Mouse (Mus musculus) macrophage (primary cell): Measurements from ENCODE around the gene Fcgr1. TPM values are rescaled to one million over a fixed set of nuclear protein-coding genes. Genes with fewer than 3 reads are reported as not detected.
"Not testable (repeated sequence)": the region's sequence is repeated elsewhere in the genome, so short reads cannot be mapped to it uniquely, and the experiment has no call there.

Experiments used
- H3K27ac ChIP-seq: fragments of 350-480 bp; formaldehyde crosslinking; 2 replicates; pipeline ENCODE4 v1.9.0; 2021
- H3K36me3 ChIP-seq: fragments of 350-480 bp; formaldehyde crosslinking; 2 replicates; pipeline ENCODE4 v1.9.0; 2021; ENCODE audit errors: inconsistent target
- H3K4me3 ChIP-seq: fragments of 350-480 bp; formaldehyde crosslinking; 2 replicates; pipeline ENCODE4 v1.9.0; 2021; ENCODE audit errors: inconsistent target
- H3K79me2 ChIP-seq: fragments of 350-480 bp; formaldehyde crosslinking; 2 replicates; pipeline ENCODE4 v1.9.0; 2021; ENCODE audit errors: inconsistent target
- WGBS: methylation state at CpG from one replicate; pipeline ENCODE4 v1.1.7; 2026; ENCODE audit warnings: inconsistent platforms; ENCODE audit not compliant: missing documents; 5-methylcytosine and 5-hydroxymethylcytosine counted together
- polyA plus RNA-seq: library from polyadenylated mRNA; stranded (reverse); fragments of 250-400 nt; gene quantifications from 3 replicates; pipeline ENCODE4 v1.2.4, GENCODE M21; 2018; ENCODE audit warnings: inconsistent platforms

The Fcgr1 gene
- polyA plus RNA-seq, 1 experiment from 2014 or later, result 189 TPM

DNA sequence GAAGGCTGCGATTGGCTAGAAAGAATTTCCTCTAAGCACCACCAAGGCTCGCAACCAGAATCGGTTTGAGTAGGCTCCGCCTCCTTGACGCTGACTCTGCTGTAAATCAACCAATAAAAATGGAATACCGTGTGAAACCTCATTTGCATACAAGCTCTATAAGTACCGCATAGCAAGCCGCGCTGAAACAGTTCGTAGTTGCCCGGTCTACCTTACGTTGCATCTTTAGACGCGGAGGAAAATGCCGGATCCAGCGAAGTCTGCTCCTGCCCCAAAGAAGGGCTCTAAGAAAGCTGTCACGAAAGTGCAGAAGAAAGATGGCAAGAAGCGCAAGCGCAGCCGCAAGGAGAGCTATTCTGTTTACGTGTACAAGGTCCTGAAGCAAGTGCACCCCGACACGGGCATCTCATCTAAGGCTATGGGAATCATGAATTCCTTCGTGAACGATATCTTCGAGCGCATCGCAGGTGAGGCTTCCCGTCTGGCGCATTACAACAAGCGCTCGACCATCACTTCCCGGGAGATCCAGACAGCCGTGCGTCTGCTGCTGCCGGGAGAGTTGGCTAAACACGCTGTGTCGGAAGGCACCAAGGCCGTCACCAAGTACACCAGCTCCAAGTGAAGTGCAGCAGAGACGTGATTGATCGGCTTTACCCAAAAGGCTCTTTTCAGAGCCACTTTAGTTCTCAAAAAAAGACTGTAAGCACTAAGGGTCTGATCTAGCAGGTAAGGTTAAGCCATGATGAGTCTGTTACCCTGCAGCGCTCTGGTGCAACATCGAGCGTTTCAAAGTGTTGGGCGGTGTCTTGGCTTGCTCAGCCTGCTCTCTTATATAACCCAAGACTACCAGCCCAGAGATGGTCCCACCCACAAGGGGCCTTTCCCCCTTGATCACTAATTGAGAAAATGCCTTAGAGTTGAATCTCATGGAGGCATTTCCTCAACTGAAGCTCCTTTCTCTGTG is 24.0 kb downstream of the Fcgr1 start, which contains the start of gene Hist2h2bb:
TSS of gene Hist2h2bb (plus strand) at position 242 of the 964 bp plus-strand sequence.
- H3K4me3 ChIP-seq, result peak within 1 kb of the TSS; percentile 44
- no peaks in the 10 kb centered on the region; the same call in 1 of the 2 replicates for H3K79me2 ChIP-seq
- peak within 1 kb of the TSS; percentile 92 for H3K27ac ChIP-seq
- 2% methylated on average over 42 of the region's 45 CpGs for WGBS
- no peaks in the 10 kb centered on the region for H3K36me3 ChIP-seq

DNA sequence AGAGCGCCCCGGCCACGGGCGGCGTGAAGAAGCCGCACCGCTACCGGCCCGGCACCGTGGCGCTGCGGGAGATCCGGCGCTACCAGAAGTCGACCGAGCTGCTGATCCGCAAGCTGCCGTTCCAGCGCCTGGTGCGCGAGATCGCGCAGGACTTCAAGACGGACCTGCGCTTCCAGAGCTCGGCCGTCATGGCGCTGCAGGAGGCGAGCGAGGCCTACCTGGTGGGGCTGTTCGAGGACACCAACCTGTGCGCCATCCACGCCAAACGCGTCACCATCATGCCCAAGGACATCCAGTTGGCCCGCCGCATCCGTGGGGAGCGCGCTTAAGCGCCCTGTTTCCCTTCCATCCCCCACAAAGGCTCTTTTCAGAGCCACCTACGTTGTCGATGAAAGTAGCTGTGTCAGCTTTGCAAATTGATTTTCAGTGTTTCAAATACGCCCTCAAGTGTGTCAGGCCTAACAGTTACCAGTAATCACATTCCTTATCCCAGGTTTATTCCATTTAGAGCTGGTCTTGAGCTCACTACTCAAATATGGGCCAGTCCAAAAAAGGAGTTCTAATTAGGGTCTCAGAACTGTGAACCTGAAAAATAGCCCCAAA is 24.9 kb downstream of the Fcgr1 start:
- not testable (repeated sequence) for H3K79me2 ChIP-seq, H3K36me3 ChIP-seq
- H3K4me3 ChIP-seq, result peak overlapping the region; percentile 44
- peak overlapping the region; percentile 92 for H3K27ac ChIP-seq
- WGBS, result 0% methylated on average over 7 of the region's 44 CpGs

DNA sequence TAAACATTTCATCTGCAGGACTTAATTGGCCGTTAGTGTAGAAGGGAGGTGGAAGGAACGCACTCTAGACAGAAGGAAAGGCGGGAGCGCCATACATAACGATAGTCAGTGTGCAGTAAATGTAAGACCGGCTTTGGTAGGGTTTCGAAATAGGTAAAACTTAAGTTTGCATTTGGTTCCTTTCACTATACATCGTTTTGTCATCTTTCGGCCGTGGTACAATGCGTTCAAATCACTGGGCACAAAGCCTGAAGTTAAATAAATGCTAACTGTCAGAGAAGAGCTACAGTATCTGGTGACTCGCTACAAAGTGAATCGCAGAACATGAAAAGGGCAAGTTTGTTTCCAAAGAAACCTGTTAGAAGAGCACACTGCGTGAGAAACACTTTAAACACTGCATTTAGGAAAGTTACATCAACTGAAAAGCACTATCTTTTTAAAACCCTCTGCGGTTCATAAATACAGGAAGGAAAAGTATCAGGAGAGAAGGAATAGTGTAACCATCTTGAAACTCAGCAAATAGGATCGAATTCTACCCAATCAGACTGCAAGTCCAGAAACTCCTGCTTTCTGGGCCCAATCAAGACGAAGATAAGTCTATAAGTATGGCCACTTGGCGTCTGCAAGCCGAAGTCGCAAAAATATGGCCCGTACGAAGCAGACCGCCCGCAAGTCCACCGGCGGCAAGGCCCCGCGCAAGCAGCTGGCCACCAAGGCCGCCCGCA is 25.6 kb downstream of the Fcgr1 start, which contains the start of gene Hist2h3b:
TSS of gene Hist2h3b (plus strand) at position 604 of the 725 bp plus-strand sequence.
- Histone ChIP-seq H3K36me3 (no peaks in the 10 kb centered on the region), H3K4me3 (peak within 1 kb of the TSS; percentile 44), H3K79me2 (no peaks in the 10 kb centered on the region; the same call in 1 of the 2 replicates), H3K27ac (peak within 1 kb of the TSS; percentile 92)
- WGBS, result 23% methylated on average over 22 of the region's 30 CpGs

DNA sequence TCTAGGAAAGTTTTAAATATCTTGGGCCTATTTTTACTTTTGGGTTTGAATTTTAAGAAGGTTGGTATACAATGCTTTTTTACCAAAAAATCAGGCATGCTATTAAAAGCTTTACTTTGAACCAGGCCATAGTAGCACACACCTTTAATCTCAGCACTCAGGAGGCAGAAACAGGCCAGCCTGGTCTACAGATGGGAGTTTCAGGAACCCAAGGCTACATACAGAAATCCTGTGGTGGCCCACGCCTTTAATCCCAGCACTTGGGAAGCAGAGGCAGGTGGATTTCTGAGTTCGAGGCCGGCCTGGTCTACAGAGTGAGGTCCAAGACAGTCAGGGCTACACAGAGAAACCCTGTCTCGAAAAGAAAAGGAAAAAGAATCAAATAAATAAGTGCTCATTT is 26.2 kb downstream of the Fcgr1 start:
- no peaks in the 10 kb centered on the region; the same call in 1 of the 2 replicates for H3K79me2 ChIP-seq
- no peak overlapping the region for H3K4me3 ChIP-seq
- 72% methylated on average over 4 of the region's 4 CpGs for WGBS
- no peaks in the 10 kb centered on the region for H3K36me3 ChIP-seq
- peak overlapping the region; percentile 88 for H3K27ac ChIP-seq

DNA sequence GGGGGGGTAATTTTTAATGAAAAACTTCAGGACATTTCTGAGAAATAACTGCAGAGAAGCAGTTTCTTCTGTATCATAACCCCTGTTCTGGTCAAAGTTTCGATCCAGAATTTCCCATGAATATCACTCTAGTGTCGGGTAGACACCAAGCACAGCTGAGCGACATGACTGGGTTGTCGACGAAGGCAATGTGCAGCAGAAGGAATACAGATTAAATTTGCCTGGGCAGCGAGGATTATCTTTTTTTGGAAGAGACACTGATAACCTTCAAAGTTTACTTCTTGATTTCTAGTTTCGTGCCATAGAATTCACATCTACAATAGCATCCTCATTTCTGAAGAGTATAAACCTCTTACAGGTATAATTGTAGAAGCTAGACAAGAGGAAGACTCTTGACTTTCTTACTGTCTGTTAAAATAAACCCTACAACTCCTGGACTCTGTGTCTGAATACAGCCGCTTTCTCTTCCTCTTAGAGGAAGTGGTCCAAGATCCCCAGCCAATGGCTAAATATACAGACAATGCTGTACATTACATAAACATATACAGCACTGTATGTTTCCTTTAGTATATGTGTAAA is 27.5 kb downstream of the Fcgr1 start:
- no peak overlapping the region for H3K27ac ChIP-seq
- H3K36me3 ChIP-seq, result no peaks in the 10 kb centered on the region
- H3K4me3 ChIP-seq, result no peak overlapping the region
- H3K79me2 ChIP-seq, result no peaks in the 10 kb centered on the region; the same call in 1 of the 2 replicates
- 77% methylated on average over 8 of the region's 8 CpGs for WGBS

DNA sequence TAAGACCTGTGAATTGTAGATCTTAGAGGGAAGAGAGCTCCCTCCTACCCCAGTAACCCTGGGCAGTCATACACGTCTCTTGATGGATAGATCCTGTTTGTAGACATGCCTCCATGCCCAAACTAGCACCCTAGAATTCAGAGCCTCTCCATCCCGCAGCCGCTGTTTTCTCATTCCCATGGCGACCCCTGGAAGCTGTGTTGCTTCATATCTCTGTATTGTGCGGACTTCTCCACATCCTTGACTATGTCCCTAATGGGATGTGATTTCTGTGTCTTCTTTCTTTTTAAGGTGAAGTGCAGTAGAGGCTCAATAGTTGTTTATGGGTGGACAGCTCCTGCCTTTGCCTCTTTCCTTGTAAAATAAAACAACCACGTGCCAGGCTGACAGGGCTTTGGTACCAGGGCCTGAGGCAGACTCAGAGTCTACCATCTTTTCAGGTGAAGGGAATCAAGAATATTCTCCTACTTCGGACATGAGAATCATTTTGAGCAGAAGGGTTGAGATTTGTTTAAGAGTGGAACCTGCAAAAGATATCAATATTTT is 29.3 kb downstream of the Fcgr1 start:
- peak overlapping the region; percentile 95 for H3K27ac ChIP-seq
- peak overlapping the region; percentile 51; the same call in 1 of the 2 replicates for H3K4me3 ChIP-seq
- WGBS, result 71% methylated on average over 7 of the region's 7 CpGs
- H3K36me3 ChIP-seq, result no peaks in the 10 kb centered on the region
- H3K79me2 ChIP-seq, result no peaks in the 10 kb centered on the region; the same call in 1 of the 2 replicates

DNA sequence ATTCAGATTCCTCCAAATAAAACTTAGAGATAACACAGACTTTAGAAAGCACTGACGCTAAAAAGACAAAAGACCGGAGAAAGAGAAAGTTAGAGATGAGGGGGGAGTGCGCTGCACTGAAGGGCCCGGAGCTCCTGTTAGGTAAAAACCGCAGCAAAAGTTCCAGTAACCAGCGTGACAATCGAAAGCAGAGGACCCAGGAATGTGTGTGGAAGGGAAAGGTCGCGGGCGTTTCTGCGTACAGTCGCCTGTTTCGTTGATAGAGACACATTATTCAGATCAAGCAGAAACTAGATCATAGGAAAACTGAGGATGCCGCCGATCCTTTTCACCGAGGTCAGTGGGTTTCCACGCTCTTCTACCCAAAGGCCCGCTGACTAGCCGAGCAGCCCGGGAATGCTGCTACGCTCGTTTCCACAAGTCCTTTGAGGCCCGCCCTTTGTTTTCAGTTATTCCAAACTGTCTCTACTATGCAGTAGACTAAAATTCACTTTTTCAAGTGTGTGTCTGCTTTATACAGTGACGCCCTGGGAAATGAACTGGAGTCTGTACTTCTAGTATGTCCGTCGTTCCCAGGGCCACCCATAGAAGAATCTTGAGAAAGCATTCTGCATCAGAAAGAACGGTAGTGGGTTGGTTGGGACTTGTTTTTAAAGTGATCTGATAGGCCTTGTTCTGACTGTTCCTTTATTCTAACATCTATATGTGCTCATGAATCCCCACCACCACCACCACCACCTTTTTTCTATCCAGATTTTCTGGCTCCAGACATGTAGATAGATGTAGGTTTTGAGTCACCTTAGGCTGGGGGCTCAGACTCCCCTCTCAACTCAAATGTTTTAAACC is 30.0 kb downstream of the Fcgr1 start:
- Histone ChIP-seq H3K4me3 (peak overlapping the region; percentile 51), H3K27ac (peak overlapping the region; percentile 95), H3K79me2 (no peaks in the 10 kb centered on the region; the same call in 1 of the 2 replicates), H3K36me3 (no peaks in the 10 kb centered on the region)
- WGBS, result 3% methylated on average over 25 of the region's 27 CpGs

DNA sequence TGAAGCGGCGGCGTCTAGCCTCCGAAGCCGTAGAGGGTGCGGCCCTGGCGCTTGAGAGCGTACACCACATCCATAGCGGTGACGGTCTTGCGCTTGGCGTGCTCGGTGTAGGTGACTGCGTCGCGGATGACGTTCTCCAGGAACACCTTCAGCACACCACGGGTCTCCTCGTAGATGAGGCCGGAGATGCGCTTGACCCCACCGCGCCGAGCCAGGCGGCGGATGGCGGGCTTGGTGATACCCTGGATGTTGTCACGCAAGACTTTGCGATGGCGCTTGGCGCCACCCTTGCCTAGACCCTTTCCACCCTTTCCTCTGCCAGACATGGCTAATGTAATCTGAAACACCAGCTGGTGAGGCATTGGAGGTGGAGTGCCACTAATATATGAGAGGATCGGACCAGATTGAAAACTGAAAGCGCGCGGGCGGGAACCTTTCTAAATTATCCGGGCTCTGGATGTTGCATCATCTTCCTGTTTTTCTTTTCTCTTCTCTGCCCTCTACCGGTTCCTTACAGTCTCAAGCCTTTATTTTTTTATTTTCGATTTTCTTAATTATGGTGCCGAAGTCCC is 30.7 kb downstream of the Fcgr1 start, which contains the start of gene Hist2h4:
TSS of gene Hist2h4 (minus strand) at position 333 of the 572 bp plus-strand sequence.
- Histone ChIP-seq H3K27ac (peak within 1 kb of the TSS; percentile 95), H3K4me3 (peak within 1 kb of the TSS; percentile 51), H3K79me2 (no peaks in the 10 kb centered on the region; the same call in 1 of the 2 replicates), H3K36me3 (no peaks in the 10 kb centered on the region)
- WGBS, result 1% methylated on average over 40 of the region's 40 CpGs

DNA sequence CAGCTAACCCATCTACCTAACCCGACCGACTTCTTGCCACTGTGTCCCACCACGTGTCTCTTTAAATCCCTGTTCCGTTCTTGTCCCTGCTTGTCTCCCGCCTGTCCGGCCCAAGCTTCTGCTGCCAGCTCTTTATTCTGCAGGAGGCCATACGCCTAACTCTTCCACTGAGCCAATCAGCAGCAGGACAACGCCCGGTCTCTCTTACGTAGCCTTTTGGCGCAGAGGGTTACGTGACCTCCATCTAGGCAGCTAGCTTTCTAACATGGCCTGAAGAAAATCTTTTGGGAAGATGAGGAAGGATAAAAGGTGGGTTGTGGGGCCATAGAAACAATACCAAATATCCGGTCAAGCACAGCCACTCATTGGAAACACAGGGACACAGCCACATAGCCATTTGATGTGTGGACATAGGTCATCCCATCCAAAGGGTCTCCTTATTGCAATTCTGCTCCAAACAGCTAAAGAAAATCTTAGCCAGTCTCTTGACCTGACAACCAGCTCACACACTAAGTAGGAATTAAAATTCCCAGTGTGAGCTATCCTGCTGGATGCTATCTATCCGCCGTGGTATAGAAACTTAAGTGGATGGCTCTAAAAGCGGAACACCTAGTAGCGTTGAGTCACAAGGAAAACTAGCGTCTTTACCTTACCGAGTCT is 31.4 kb downstream of the Fcgr1 start:
- no peaks in the 10 kb centered on the region; the same call in 1 of the 2 replicates for H3K79me2 ChIP-seq
- H3K27ac ChIP-seq, result peak overlapping the region; percentile 95
- H3K4me3 ChIP-seq, result peak overlapping the region; percentile 51
- 2% methylated on average over 19 of the region's 19 CpGs for WGBS
- H3K36me3 ChIP-seq, result no peaks in the 10 kb centered on the region

DNA sequence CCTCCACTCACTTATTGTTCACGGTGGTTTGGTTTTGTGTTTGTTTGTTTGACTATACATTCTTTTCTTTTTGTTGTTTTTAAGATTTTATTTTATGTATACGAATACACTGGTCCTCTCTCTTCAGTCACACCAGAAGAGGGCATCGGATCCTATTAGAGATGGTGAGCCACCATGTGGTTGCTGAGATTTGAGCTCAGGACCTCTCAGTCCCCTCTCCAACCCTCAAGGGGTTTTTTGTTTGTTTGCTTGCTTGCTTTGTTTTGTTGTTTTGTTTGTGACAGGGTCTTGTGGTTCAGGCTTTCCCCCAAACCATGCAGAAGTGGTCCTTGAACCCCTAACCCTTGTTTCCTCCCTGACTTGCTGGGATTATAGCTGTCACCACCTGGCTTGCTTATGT is 32.1 kb downstream of the Fcgr1 start:
- peak overlapping the region; percentile 95 for H3K27ac ChIP-seq
- no peaks in the 10 kb centered on the region; the same call in 1 of the 2 replicates for H3K79me2 ChIP-seq
- WGBS, result 100% methylated on average over 1 of the region's 3 CpGs
- H3K4me3 ChIP-seq, result peak overlapping the region; percentile 51; the same call in 1 of the 2 replicates
- H3K36me3 ChIP-seq, result no peaks in the 10 kb centered on the region

DNA sequence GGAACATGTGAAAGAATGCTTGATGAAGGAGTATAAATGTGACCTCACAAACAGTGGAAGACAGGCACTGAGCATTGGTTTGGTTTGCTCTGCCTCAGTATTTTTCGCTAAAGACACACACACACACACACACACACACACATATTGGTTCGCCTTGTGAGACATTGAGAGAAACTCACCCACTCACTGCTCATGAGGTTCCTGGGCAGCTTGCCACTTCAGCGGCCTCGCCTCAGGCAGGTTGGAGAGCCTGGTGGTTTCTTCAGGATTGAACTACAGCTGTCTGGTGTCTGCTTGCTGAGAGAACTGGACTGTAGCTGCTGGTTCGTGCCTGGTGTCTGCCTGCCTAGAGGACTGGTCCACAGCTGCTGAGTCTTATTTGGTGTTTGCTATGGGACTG is 33.5 kb downstream of the Fcgr1 start:
- H3K79me2 ChIP-seq, result no peaks in the 10 kb centered on the region; the same call in 1 of the 2 replicates
- no peak overlapping the region for H3K27ac ChIP-seq
- H3K36me3 ChIP-seq, result no peaks in the 10 kb centered on the region
- 97% methylated on average over 5 of the region's 5 CpGs for whole genome bisulfite sequencing
- H3K4me3 ChIP-seq, result no peak overlapping the region

DNA sequence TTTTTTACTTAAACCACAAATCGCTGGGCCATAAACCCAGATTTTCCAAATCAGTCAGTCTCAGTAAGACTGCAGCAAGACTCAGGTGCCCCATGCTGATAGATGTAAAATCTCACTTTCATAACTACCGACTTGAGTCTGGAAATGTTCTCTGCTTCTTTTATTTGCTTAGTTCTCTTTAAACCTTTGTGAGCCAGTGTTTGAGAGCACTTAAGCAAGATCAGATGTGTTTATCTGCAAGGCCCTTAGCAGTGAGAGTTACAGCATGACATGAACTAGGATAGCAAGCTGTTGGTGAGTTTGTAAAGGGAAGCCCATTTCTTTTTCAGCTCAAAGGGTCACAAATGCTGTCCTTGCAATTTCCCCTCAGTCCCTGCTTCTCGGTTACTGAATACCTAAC is 36.6 kb downstream of the Fcgr1 start:
- Histone ChIP-seq H3K36me3 (no peaks in the 10 kb centered on the region), H3K79me2 (no peaks in the 10 kb centered on the region), H3K27ac (no peak overlapping the region), H3K4me3 (no peak overlapping the region)
- WGBS, result 94% methylated on average over 3 of the region's 3 CpGs
